Mouse (Mus musculus): ENCODE data around the gene Gpc5. TPM values are rescaled to one million over a fixed set of nuclear protein-coding genes. Genes with fewer than 3 reads are reported as not detected.
"Not testable (repeated sequence)": the region's sequence is repeated elsewhere in the genome, so short reads cannot be mapped to it uniquely, and the experiment has no call there.

The Gpc5 gene
- polyA plus RNA-seq, 1 experiment from 2014 or later: 1.5 TPM

DNA sequence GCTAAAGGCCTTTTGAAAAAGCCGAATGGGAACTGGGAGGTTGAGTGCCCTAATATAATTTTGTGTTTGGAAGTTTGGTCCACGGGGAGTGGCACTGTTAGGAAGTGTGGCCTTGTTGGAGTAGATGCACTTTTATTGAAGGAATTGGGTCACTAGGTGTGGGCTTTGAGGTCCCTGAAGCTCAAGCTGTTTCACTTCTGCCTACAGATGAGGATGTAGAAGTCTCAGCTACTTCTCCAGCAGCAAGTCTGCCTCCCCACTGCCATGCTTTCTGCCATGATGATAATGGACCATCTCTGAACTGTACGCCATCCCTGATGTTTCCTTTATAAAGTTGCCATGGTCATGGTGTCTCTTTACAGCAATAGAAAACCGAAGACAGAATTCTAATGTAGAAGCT, 34.5 kb upstream of the Gpc5 start:
- 86% methylated on average over 4 of the region's 4 CpGs for WGBS
- no peak overlapping the region for H3K4me3 ChIP-seq
- no peaks in the 10 kb centered on the region for H3K9me3 ChIP-seq
- no peak for ATAC-seq (ENCODE audit: insufficient number of reproducible peaks, low FRiP score, low TSS enrichment, low read depth)
- no peak overlapping the region for H3K9ac ChIP-seq
- no peak overlapping the region for H3K27ac ChIP-seq
- H3K36me3 ChIP-seq: no peaks in the 10 kb centered on the region
- no peak overlapping the region for H3K4me2 ChIP-seq
- no peaks in the 10 kb centered on the region for H3K27me3 ChIP-seq
- no peaks in the 10 kb centered on the region for H3K4me1 ChIP-seq

DNA sequence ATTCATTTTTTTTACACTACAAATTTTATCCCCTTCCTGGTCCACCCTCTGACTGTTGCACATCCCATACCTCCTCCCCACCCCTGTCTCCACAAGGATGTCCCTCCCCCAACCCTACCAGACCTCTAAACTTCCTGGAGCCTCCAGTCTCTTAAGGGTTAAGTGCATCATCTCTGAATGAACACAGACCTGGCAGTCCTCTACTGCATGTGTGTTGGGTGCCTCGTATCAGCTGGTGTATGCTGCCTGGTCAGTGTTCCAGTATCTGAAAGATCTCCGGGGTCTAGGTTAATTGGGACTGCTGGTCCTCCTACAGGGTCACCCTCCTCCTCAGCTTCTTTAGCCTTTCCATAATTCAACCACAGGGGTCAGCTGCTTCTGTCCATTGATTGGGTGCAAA, 25.9 kb upstream of the Gpc5 start:
- H3K9ac ChIP-seq; H3K36me3 ChIP-seq; H3K4me3 ChIP-seq; H3K9me3 ChIP-seq; H3K27me3 ChIP-seq; H3K27ac ChIP-seq; H3K4me2 ChIP-seq; H3K4me1 ChIP-seq; ATAC-seq (ENCODE audit: insufficient number of reproducible peaks, low FRiP score, low TSS enrichment, low read depth): not testable (repeated sequence)
- WGBS: 65% methylated on average over 2 of the region's 2 CpGs

DNA sequence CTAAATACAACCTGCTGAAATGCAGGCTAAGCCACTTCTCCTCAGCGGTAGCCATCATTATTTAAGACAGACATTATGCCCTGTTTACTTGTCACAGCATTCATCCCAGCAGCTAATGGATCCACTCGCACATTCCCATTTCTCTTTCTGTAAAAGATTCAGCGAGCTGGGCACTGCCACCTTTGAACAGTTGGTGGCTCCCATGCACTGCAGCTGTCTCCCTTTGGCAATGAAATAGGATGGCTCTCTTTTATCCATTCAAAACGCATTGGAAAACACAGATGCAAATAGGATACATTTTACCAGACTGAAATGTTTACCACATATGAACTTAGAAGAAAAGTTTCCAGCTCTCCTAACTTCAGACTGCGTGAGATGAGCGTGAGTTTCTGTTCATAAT, 21.5 kb upstream of the Gpc5 start:
- ATAC-seq (ENCODE audit: insufficient number of reproducible peaks, low FRiP score, low TSS enrichment, low read depth): no peak
- no peak overlapping the region for H3K4me2 ChIP-seq

DNA sequence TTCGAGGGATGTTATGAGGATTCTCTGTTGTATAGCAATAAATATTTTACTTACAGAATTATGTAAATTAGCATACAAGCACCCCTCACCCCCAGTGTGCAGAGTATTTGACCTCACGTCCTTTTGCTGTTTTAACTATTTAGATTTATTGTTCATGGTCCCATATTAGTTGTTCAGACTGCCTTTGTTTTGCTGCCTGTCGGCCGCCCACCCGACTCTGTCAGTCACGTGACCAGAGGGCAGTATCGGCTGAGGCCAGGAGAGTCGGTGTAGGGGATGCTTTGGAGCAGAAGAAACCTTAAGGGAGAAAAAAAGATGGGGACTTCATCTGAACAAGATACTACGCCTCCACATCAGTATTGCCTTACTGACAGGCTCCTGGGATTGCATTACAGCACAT, 14.7 kb upstream of the Gpc5 start:
- Histone ChIP-seq H3K27me3 (no peaks in the 10 kb centered on the region), H3K9me3 (no peaks in the 10 kb centered on the region), H3K9ac (no peak overlapping the region), H3K27ac (no peak overlapping the region), H3K4me3 (no peak overlapping the region), H3K4me2 (no peak overlapping the region), H3K4me1 (no peaks in the 10 kb centered on the region), H3K36me3 (no peaks in the 10 kb centered on the region)
- no peak for ATAC-seq (ENCODE audit: insufficient number of reproducible peaks, low FRiP score, low TSS enrichment, low read depth)
- WGBS: 37% methylated on average over 9 of the region's 9 CpGs

More for the DNA sequence above, 21.5 kb upstream of the Gpc5 start:
- no peaks in the 10 kb centered on the region for H3K27me3 ChIP-seq
- H3K4me1 ChIP-seq: no peaks in the 10 kb centered on the region
- no peaks in the 10 kb centered on the region for H3K9me3 ChIP-seq
- H3K27ac ChIP-seq: no peak overlapping the region
- H3K36me3 ChIP-seq: no peaks in the 10 kb centered on the region
- WGBS: 30% methylated on average over 6 of the region's 6 CpGs
- H3K9ac ChIP-seq: no peak overlapping the region
- no peak overlapping the region for H3K4me3 ChIP-seq

DNA sequence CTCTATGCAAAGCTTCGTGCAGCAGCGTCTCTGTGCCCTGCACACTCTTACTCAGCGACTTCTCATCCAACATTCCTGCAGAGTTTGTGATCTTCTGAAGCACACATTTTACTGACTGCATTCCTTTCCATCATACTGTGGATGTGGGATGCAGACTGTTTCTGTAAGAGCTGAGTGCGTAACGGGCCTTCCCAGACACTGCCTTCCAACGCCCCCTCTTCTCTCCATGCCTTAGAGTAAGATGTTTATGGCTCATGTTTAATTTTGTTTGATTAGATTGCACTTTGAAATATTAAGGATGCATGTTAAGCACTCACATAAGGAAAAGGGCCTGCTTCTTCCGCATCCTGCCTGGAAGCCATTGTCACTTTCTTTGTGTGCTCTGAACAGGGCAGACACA, 14.0 kb upstream of the Gpc5 start:
- no peaks in the 10 kb centered on the region for H3K4me1 ChIP-seq
- H3K9ac ChIP-seq: no peak overlapping the region
- H3K4me3 ChIP-seq: no peak overlapping the region
- no peaks in the 10 kb centered on the region for H3K27me3 ChIP-seq
- H3K9me3 ChIP-seq: no peaks in the 10 kb centered on the region
- H3K4me2 ChIP-seq: no peak overlapping the region
- 77% methylated on average over 7 of the region's 7 CpGs for WGBS
- no peaks in the 10 kb centered on the region for H3K36me3 ChIP-seq
- H3K27ac ChIP-seq: no peak overlapping the region
- no peak for ATAC-seq (ENCODE audit: insufficient number of reproducible peaks, low FRiP score, low TSS enrichment, low read depth)

DNA sequence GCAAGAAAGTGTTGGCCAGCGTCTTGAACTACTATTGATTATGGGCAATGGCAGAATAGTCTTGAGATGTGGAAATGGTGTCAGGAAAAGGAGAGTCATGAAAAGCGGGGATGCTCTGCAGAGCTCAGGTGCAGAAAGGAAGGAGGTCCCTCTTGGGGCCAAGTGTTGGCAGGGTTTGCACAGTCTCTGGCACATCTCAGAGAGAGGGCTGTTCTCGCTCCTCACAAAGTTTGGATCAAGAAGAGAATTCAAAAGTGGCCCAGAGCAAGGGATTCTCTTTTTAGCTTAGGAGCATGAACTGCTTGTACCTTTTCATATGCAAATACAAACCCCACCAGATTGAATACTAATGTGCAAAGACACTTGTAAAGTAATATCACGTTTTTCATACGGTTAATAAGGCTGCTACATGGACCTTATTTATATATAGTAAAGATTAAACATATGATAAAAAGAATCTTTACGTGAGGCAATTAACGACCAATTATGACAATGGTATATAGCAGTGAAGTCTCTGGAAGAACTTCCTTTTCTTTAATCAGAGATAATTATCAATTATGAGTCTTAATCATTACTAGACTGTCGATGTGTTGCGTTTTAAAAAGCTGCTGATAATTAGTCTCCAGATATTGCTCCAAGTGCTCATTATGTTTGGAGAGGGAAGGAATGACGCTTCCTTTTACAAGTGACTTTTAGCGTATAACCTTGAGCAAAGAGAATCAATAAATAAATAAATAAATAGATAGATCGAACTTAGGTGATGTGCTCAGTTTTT, 10.1 kb upstream of the Gpc5 start:
- Histone ChIP-seq H3K9me3 (no peaks in the 10 kb centered on the region), H3K27me3 (no peaks in the 10 kb centered on the region), H3K4me3 (no peak overlapping the region), H3K27ac (no peak overlapping the region), H3K4me2 (no peak overlapping the region), H3K9ac (no peak overlapping the region), H3K4me1 (no peaks in the 10 kb centered on the region), H3K36me3 (no peaks in the 10 kb centered on the region)
- 79% methylated on average over 12 of the region's 12 CpGs for WGBS
- ATAC-seq (ENCODE audit: insufficient number of reproducible peaks, low FRiP score, low TSS enrichment, low read depth): no peak

DNA sequence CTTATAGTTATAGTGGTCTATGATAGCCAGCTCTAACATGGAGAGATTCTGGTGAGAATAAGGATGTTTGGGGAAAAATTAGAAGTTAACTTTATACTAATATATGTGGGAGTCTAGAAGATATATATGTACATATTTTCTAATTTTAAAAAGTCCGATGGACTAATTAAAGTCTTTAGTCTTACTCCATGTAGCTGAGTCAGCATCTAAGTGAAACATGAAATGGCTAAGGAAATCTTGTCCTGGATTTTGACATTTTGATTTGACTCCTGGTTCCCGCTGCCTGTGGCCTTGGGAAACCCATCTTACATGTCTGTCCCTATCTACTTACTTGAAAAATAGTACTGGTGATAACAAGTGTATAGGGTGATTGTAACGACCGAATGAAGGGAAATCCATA, 1.5 kb upstream of the Gpc5 start:
- 92% methylated on average over 4 of the region's 4 CpGs for WGBS
- Histone ChIP-seq H3K4me1 (peaks cover 10% of the 10 kb centered on the region), H3K4me2 (no peak overlapping the region), H3K36me3 (no peaks in the 10 kb centered on the region), H3K27ac (no peak overlapping the region), H3K9ac (no peak overlapping the region), H3K4me3 (no peak overlapping the region), H3K27me3 (peaks cover 29% of the 10 kb centered on the region), H3K9me3 (no peaks in the 10 kb centered on the region)
- ATAC-seq (ENCODE audit: insufficient number of reproducible peaks, low FRiP score, low TSS enrichment, low read depth): no peak

DNA sequence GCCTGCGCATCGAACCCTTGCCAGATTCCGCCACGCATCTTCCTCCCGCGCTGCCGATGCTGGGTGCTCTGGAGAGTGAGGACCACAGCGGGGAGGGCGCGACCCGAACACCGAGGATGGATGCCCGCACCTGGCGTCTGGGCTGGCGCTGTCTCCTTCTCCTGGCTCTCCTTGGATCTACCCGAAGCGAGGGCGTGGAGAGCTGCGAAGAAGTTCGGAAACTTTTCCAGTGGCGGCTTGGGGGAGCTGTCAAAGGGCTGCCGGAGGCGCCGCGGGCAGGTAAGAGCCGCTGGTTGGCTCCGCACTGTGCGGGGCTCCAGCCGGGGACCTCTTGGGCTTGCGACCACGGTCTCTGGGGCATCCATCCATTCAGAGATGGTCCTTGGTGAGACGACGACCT, 495 bp downstream of the Gpc5 start:
- H3K4me2 ChIP-seq: peak overlapping the region; percentile 96
- peak; percentile 44; the same call in 1 of the 2 replicates for ATAC-seq (ENCODE audit: insufficient number of reproducible peaks, low FRiP score, low TSS enrichment, low read depth)
- H3K9ac ChIP-seq: no peak overlapping the region; the same call in 1 of the 2 replicates
- H3K36me3 ChIP-seq: no peaks in the 10 kb centered on the region
- H3K9me3 ChIP-seq: no peaks in the 10 kb centered on the region
- H3K4me1 ChIP-seq: peaks cover 10% of the 10 kb centered on the region
- no peak overlapping the region for H3K27ac ChIP-seq
- peaks cover 29% of the 10 kb centered on the region for H3K27me3 ChIP-seq
- peak overlapping the region; percentile 68 for H3K4me3 ChIP-seq
- WGBS: under 1% methylated on average over 33 of the region's 33 CpGs

DNA sequence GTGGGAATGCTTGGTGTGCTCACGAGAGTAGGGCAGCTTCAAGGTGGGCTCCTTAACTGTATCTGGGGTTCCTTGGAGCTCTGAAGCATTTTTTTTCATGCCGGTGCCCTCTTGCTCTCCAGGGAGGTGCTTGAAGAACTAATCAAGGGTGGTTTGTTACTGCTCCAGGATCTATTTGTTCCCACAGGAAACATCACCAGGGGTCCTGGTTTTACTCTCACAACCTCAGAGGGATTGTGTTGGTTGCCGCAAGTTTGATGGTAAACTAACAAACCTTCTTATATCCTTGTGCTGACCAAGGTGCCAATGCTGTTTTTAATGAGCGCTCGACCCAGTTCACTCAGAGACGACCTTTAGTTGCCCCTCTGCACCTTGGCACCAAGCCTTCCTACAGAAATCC, 937 bp downstream of the Gpc5 start:
- H3K4me3 ChIP-seq: peak overlapping the region; percentile 68
- no peak for ATAC-seq (ENCODE audit: insufficient number of reproducible peaks, low FRiP score, low TSS enrichment, low read depth)
- peak overlapping the region; percentile 96 for H3K4me2 ChIP-seq
- no peaks in the 10 kb centered on the region for H3K9me3 ChIP-seq
- H3K36me3 ChIP-seq: no peaks in the 10 kb centered on the region
- no peak overlapping the region for H3K9ac ChIP-seq
- peaks cover 29% of the 10 kb centered on the region for H3K27me3 ChIP-seq
- 25% methylated on average over 6 of the region's 6 CpGs for WGBS
- peaks cover 10% of the 10 kb centered on the region for H3K4me1 ChIP-seq
- no peak overlapping the region for H3K27ac ChIP-seq

DNA sequence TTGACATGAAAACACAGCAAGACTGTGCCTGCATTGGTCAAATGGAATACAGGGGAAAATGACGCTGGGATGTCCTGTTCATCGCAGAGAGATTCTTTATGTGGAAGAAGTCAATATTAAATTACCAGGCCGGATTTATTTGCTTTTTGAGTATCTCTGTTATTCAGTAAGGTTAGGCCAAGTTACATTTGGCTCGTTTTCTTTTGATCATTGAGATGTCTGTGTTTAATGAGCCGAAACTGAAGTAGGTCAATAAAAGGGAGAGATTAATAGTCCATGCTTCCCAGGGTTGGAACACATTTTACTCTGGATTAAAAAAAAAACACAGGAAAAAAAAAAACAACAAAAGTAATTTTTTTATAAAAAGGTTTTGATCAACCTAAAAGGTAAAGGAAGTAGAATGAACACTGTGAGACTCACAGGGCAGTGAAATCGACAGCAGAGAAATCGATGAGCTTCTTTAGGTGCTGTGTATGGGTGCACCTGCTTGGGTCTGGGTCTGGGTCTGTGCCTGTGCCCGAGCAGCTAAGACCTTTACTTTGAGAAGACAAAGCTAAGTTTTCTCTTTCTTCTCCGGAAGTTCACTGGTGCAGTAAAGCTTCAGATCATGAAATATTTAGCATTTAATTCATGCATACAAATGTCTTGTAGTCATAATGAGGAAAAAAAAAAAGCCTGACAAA, 8.7 kb downstream of the Gpc5 start:
- no peaks in the 10 kb centered on the region for H3K9me3 ChIP-seq
- H3K9ac ChIP-seq: no peak overlapping the region
- 79% methylated on average over 9 of the region's 9 CpGs for WGBS
- H3K4me2 ChIP-seq: no peak overlapping the region
- no peaks in the 10 kb centered on the region for H3K27me3 ChIP-seq
- no peak overlapping the region for H3K27ac ChIP-seq
- no peak for ATAC-seq (ENCODE audit: insufficient number of reproducible peaks, low FRiP score, low TSS enrichment, low read depth)
- H3K36me3 ChIP-seq: no peaks in the 10 kb centered on the region
- no peak overlapping the region for H3K4me3 ChIP-seq
- no peaks in the 10 kb centered on the region for H3K4me1 ChIP-seq

DNA sequence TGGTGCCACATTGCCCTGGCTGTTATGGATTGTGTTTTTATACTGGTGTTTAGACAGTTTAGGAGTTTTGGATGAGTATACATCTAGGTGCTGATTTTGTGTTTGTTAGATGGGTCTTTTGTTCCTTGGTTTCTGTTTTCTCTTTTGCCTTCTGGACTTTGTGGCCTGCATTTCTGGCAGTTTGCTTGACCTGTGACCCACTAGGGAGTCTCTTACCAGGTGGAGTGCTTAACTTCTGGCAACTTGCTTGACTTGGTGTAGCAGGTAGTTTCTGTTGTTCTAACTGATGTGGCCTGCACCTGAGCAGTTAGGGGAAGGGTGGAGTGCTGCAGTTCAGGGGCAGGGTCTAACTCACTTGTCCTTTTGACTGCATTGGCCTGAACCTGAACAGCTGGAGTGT, 14.3 kb downstream of the Gpc5 start:
- Histone ChIP-seq H3K27me3 (no peaks in the 10 kb centered on the region), H3K36me3 (no peaks in the 10 kb centered on the region), H3K9me3 (no peaks in the 10 kb centered on the region), H3K9ac (no peak overlapping the region), H3K4me2 (no peak overlapping the region), H3K4me1 (no peaks in the 10 kb centered on the region), H3K27ac (no peak overlapping the region), H3K4me3 (no peak overlapping the region)
- 0 out of 2 replicates have a peak, but pooled peaks have one; percentile 30 for ATAC-seq (ENCODE audit: insufficient number of reproducible peaks, low FRiP score, low TSS enrichment, low read depth)

DNA sequence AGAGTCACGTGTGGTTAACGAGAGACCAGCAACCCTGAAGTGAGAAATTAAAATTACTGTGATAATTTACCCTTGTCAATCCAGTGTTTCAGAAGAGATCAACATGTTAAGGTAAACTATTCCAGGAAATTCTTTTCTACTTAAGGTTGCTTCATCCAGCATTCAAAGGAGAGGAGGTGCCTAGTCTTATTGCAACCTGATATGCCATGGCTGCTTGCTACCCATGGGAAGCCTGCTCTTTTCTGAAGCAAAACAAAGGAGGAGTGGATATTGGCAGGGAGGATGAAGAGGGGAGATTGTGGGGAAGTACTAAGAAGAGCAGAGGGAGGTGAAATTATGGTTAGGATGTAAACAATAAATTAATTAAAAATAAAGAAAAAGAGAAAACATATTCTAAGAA, 15.5 kb downstream of the Gpc5 start:
- ATAC-seq (ENCODE audit: insufficient number of reproducible peaks, low FRiP score, low TSS enrichment, low read depth): no peak
- no peaks in the 10 kb centered on the region for H3K36me3 ChIP-seq
- no peak overlapping the region for H3K4me3 ChIP-seq
- no peak overlapping the region for H3K9ac ChIP-seq
- H3K4me2 ChIP-seq: no peak overlapping the region
- H3K27me3 ChIP-seq: no peaks in the 10 kb centered on the region
- H3K27ac ChIP-seq: no peak overlapping the region
- no peaks in the 10 kb centered on the region for H3K9me3 ChIP-seq
- no peaks in the 10 kb centered on the region for H3K4me1 ChIP-seq
- WGBS: 37% methylated on average over 2 of the region's 2 CpGs
